Mouse (Mus musculus) olfactory bulb, adult 2 months (tissue): ENCODE data around the gene Adamts9.

Experiments used
- CTCF ChIP-seq: fragments of 200-500 bp; IDR thresholded peaks from 2 replicates; pipeline ENCODE4 v1.5.1; 2012; ENCODE audit warnings: low read depth, mild to moderate bottlenecking, low read length, moderate library complexity; ENCODE audit not compliant: insufficient read depth
- POLR2A ChIP-seq: fragments of 200-500 bp; IDR thresholded peaks from 2 replicates; pipeline ENCODE4 v1.6.1; 2012; ENCODE audit warnings: mild to moderate bottlenecking, low read depth, low read length, moderate library complexity; ENCODE audit not compliant: insufficient read depth

DNA sequence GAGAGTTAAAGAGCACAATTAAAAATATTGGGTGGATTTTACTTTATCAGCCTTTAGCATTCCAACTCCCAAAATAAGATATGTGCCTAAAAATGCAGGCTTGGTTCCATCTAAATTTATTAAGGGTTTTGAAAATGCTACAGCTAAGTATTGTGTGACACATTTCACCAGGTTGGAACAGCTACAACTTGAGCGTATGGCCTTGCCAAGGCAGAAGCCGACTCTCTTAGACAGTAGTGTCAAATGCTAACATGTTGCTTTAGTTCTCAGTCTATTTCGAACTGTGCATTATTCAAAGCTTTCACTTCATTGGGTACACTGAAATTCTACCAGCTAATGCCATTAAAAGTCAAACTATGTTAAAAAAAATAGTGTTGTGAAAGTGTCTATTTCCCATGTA, 30.0 kb upstream of the Adamts9 start:
- TF ChIP-seq POLR2A (no peak), CTCF (no peak)
